Mouse (Mus musculus) embryonic facial prominence, embryonic 13.5 days (tissue): ENCODE measurements at regions not wholly inside any gene's neighbourhood (a gene's known extent, or its start where the extent isn't known, plus 50 kb on each side); places are given as distances from the start of the nearest gene placed in this dataset.

Experiments used
- ATAC-seq: fragments of 200-750 bp; cut with Nextera tagmentation; 2 replicates; pipeline ENCODE4 v1.8.0; 2017; ENCODE audit warnings: low read depth; ENCODE audit not compliant: insufficient number of reproducible peaks, insufficient read depth, low FRiP score, low TSS enrichment
- H3K27ac ChIP-seq: fragments of 300-500 bp; sonication (generic); 2 replicates; pipeline ENCODE4 v1.5.1; 2015; ENCODE audit warnings: moderate library complexity, mild to moderate bottlenecking, inconsistent platforms
- H3K27me3 ChIP-seq: fragments of 300-500 bp; sonication (generic); 2 replicates; pipeline ENCODE4 v1.6.1; 2015; ENCODE audit warnings: mild to moderate bottlenecking, inconsistent platforms
- H3K36me3 ChIP-seq: fragments of 300-500 bp; sonication (generic); 2 replicates; pipeline ENCODE4 v1.6.1; 2015; ENCODE audit warnings: mild to moderate bottlenecking, inconsistent platforms
- H3K4me1 ChIP-seq: fragments of 300-500 bp; sonication (generic); 2 replicates; pipeline ENCODE4 v1.6.1; 2015; ENCODE audit warnings: inconsistent platforms
- H3K4me2 ChIP-seq: fragments of 300-500 bp; sonication (generic); 2 replicates; pipeline ENCODE4 v1.6.1; 2015; ENCODE audit warnings: moderate library complexity, mild to moderate bottlenecking, inconsistent platforms
- H3K4me3 ChIP-seq: fragments of 300-500 bp; sonication (generic); 2 replicates; pipeline ENCODE4 v1.5.1; 2015; ENCODE audit warnings: mild to moderate bottlenecking, inconsistent platforms
- H3K9ac ChIP-seq: fragments of 300-500 bp; sonication (generic); 2 replicates; pipeline ENCODE4 v1.6.1; 2015; ENCODE audit warnings: mild to moderate bottlenecking, inconsistent platforms
- H3K9me3 ChIP-seq: fragments of 300-500 bp; sonication (generic); 2 replicates; pipeline ENCODE4 v1.6.1; 2016; ENCODE audit warnings: inconsistent platforms
- WGBS: fragments of 180-500 bp; shearing (Covaris S2); methylation state at CpG from one replicate; pipeline ENCODE4 v1.1.7; 2015; ENCODE audit warnings: mixed read lengths; 5-methylcytosine and 5-hydroxymethylcytosine counted together

DNA sequence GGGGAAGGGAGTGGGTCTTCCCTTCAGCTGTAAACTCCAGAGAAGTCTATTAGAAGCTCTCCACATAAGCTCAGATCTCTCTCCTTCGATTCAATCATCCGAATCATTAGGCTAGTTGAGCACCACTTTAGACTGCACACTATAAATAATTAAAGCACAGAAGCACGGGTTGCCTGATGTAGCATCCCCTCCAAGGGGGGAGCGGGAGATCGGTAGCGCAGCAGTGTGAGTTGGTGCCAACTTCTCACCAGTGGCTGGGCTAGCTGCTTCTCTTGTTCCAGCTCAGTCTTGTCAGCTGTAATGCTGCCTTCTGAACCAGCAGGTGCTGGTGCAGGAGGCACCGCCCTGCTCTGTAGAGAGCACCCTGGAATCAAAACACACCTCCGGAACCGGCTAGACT lies 78.6 kb downstream of the A830031A19Rik start:
- Histone ChIP-seq H3K4me1 (no peaks in the 10 kb centered on the region), H3K4me2 (no peak overlapping the region), H3K9me3 (no peaks in the 10 kb centered on the region), H3K4me3 (no peak overlapping the region), H3K27me3 (no peaks in the 10 kb centered on the region), H3K27ac (no peak overlapping the region), H3K36me3 (no peaks in the 10 kb centered on the region), H3K9ac (no peak overlapping the region)
- ATAC-seq, result no peak
- WGBS, result 89% methylated on average over 9 of the region's 9 CpGs

DNA sequence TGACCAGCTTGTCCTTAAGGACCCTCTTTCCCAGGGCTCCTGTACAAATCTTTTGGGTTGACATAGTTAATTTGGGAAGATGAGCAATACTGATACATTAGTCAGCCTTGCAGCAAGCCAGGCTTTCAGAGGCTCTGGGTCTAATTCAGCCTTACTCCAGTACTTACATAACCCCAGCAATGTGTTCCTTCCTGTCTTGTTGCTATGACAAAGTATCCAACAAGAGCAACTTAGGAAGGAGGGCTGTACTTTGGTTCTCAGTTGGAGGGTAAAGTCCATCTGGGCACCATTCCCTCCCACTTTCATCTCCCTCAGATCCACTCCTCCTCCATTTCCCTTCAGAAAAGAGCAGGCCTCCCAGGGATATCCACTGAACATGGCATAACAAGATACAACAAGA lies 80.7 kb downstream of the A830031A19Rik start:
- no peak overlapping the region for H3K27ac ChIP-seq
- H3K4me3 ChIP-seq, result no peak overlapping the region
- no peaks in the 10 kb centered on the region for H3K9me3 ChIP-seq
- no peak overlapping the region for H3K9ac ChIP-seq
- no peaks in the 10 kb centered on the region for H3K27me3 ChIP-seq
- no peaks in the 10 kb centered on the region for H3K36me3 ChIP-seq
- no peak overlapping the region for H3K4me2 ChIP-seq
- ATAC-seq, result no peak
- no peaks in the 10 kb centered on the region for H3K4me1 ChIP-seq

DNA sequence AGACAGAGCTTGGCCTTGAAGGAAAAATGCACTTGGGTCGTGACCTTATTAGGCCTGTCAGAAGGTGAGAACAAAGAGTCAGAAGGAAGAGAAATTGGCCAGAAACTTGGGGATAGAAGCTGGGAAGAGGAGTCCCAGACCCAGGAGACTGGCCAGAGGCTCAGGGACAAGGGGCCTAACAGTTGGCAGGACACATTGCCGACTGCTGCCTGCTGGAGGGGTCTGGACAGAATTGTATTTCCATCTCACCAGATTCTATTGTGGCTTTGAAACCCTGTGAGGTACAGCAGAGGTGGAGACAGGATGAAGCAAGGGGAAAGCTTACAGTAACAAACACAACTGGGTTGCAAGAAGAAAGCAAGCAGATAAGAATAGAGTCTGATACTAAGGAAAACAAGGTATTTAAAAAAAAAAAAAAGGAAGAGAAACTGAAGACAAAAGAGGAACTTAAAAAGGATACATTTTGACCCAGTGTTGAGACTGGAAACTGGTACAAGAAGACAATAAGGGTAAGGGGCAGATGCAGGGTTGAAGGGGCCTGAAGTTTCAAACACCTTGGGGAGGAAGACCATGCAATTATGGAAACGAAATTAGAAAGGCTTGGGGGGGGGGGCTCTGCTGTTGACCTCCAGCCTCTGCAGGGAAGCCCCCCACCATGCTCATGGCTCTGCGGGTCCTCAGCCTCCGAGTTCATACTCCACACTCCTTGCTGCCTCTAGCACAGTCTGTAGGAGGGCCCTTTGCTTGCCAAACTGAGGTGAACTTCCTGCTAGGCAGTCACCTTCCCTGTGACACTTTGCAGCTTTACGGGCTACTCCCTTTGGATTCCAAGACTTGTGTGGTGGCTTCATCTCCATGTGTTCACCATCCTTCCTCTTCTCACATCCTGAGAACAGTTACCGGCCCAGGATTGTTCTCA lies 87.1 kb downstream of the A830031A19Rik start:
- Histone ChIP-seq H3K36me3 (no peaks in the 10 kb centered on the region), H3K27me3 (no peaks in the 10 kb centered on the region), H3K4me1 (no peaks in the 10 kb centered on the region), H3K4me2 (no peak overlapping the region), H3K9ac (no peak overlapping the region), H3K4me3 (no peak overlapping the region), H3K9me3 (no peaks in the 10 kb centered on the region), H3K27ac (no peak overlapping the region)
- ATAC-seq, result no peak
- 70% methylated on average over 7 of the region's 7 CpGs for WGBS

DNA sequence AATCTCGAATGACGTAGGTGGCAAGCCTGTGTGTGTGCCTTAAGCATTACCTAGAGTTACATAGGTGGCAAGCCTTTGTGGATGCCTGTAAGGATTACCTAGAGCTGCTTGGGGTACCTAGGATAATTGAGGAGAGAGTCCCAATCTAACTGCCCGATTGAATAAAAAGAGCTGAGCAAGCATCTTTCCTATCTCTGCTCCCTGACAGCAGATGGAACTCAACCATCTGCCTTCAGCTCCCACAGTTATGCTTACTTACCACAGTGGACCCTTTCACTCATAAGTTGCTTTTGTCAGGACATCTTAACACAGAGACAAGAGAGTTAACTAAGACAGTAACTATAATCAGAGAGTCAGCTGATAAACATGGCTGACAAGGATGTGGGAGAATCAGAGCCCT lies 89.6 kb downstream of the A830031A19Rik start:
- no peak for ATAC-seq

DNA sequence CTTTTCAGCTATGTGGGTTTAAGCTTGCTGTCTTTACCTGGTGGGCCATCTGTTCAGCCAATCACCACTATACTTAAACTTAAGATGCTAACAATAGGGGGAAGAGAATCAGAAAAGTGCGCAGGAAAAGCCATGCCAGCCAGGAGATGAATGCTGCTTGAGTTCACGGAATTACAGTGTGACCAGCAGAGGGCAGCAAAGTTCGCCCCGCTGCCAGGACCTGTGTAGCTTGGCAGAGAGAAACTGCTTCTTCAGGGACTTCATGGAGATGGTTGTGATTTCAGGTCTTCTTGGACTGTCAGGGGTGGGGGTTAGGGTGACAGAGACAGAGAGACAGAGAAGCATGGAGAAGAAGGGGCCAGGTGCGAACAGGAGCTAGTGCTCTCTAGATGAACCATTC lies 84.3 kb upstream of the Papolg start:
- Histone ChIP-seq H3K27ac (no peak overlapping the region), H3K27me3 (no peaks in the 10 kb centered on the region), H3K4me3 (no peak overlapping the region), H3K4me2 (no peak overlapping the region), H3K4me1 (no peaks in the 10 kb centered on the region), H3K9me3 (no peaks in the 10 kb centered on the region), H3K9ac (no peak overlapping the region), H3K36me3 (no peaks in the 10 kb centered on the region)
- ATAC-seq, result no peak
- WGBS, result 8% methylated on average over 5 of the region's 5 CpGs

More for the DNA sequence above, 89.6 kb downstream of the A830031A19Rik start:
- H3K27ac ChIP-seq, result no peak overlapping the region
- H3K9ac ChIP-seq, result no peak overlapping the region
- no peaks in the 10 kb centered on the region for H3K9me3 ChIP-seq
- H3K27me3 ChIP-seq, result no peaks in the 10 kb centered on the region
- no peaks in the 10 kb centered on the region for H3K36me3 ChIP-seq
- 87% methylated on average over 3 of the region's 3 CpGs for WGBS
- no peak overlapping the region for H3K4me3 ChIP-seq
- no peaks in the 10 kb centered on the region for H3K4me1 ChIP-seq
- no peak overlapping the region for H3K4me2 ChIP-seq

DNA sequence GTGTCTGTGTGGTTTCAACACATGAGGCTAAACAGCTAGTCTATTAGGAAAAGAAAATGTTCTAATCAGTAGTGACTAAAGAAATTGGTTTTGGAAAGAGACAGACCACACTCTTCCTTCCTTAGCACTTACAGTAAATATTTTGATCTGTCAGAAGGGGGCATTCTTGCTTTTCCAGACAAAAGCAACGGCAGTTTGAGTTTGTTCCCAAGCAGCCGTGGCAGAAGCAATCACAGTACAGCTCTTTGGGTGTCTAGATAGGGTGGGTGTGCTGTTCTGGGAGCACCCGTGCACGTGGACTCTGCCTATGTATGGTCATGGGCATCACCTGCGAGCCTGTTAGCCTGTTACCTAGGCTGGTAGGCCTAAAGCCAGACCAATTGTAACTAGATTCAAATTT lies 83.2 kb upstream of the Papolg start:
- H3K9me3 ChIP-seq, result no peaks in the 10 kb centered on the region
- no peaks in the 10 kb centered on the region for H3K27me3 ChIP-seq
- no peak overlapping the region for H3K27ac ChIP-seq
- no peak overlapping the region for H3K4me3 ChIP-seq
- H3K4me2 ChIP-seq, result no peak overlapping the region
- H3K36me3 ChIP-seq, result no peaks in the 10 kb centered on the region
- 70% methylated on average over 5 of the region's 5 CpGs for WGBS
- H3K9ac ChIP-seq, result no peak overlapping the region
- H3K4me1 ChIP-seq, result no peaks in the 10 kb centered on the region
- ATAC-seq, result no peak

DNA sequence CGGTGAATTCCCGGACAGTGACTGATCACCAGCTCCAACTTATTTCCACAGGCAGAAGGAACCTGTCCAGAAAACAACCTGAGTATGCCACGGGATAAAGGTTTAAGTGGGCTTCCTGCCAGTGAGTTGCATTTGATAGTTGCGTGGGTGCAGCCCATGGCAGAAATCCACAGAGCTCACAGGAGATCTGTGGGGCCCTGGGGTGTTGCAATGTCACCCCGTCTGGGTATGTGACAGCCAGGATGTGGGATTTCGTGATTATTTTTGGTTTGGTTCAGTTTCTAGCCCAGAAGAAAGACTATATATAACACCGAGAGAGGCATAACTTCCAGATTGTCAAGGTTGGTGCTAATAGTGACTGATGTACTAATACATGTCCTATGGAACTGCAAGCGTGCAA lies 82.0 kb upstream of the Papolg start:
- H3K9ac ChIP-seq, result no peak overlapping the region

DNA sequence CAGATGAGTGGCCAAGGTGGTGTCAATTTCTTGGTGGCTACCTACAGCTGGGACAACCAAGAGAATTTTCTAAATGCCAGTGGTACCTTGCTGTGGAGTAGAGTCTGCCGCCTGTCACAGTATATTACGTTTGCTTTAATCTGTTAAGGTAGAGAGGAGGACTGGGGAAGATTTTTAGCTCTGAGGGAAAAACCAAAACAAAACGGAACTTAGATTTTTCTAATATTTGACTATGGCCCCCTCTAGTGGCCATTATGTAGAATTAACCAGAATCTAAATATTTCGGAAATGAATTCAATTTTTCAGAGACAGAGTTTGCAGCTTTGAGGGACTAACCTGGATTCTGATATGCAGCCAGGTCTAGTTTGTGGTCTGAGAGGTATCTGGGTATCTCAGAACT lies 59.3 kb upstream of the Papolg start:
- 2% methylated on average over 4 of the region's 4 CpGs for WGBS
- Histone ChIP-seq H3K4me3 (no peak overlapping the region), H3K36me3 (no peaks in the 10 kb centered on the region), H3K4me1 (no peaks in the 10 kb centered on the region), H3K9ac (no peak overlapping the region), H3K27me3 (peaks cover 4% of the 10 kb centered on the region; the same call in 1 of the 2 replicates), H3K27ac (no peak overlapping the region), H3K9me3 (no peaks in the 10 kb centered on the region), H3K4me2 (0 out of 2 replicates have a peak overlapping the region, but pooled peaks have one; percentile 21)
- no peak for ATAC-seq

More for the DNA sequence above, 82.0 kb upstream of the Papolg start:
- Histone ChIP-seq H3K36me3 (no peaks in the 10 kb centered on the region), H3K4me2 (no peak overlapping the region), H3K4me1 (no peaks in the 10 kb centered on the region), H3K27me3 (no peaks in the 10 kb centered on the region), H3K4me3 (no peak overlapping the region), H3K9me3 (no peaks in the 10 kb centered on the region), H3K27ac (no peak overlapping the region)
- 75% methylated on average over 8 of the region's 8 CpGs for WGBS
- no peak for ATAC-seq

DNA sequence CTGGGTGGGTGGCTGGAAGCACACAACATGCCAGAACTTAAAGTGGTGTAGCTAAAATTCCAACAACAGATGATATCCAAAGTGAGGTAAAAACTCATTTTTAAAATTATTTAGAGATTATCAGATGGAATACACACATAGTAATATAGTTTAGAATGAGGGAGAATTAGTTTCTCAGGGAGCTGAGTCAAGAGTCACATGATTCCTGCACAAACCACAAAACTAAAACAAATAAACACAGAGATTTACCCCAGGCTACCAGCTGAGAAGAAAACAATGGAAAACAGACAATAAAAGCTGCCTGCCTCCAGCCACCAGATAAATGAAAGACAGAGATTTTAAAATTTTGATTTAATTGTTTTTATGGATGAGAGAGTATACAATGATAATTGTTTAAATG lies 50.9 kb upstream of the Papolg start:
- no peak overlapping the region for H3K4me2 ChIP-seq
- no peaks in the 10 kb centered on the region for H3K27me3 ChIP-seq
- no peaks in the 10 kb centered on the region for H3K9me3 ChIP-seq
- no peak overlapping the region for H3K4me3 ChIP-seq
- H3K27ac ChIP-seq, result no peak overlapping the region
- H3K36me3 ChIP-seq, result no peaks in the 10 kb centered on the region
- ATAC-seq, result no peak
- no peaks in the 10 kb centered on the region for H3K4me1 ChIP-seq
- no peak overlapping the region for H3K9ac ChIP-seq
